Mouse (Mus musculus) midbrain, postnatal 0 days (tissue): Measurements from ENCODE around the gene Adh4. TPM values are rescaled to one million over a fixed set of nuclear protein-coding genes. Genes with fewer than 3 reads are reported as not detected.

Source experiments
- ATAC-seq: fragments of 200-750 bp; cut with Nextera tagmentation; 2 replicates; pipeline ENCODE4 v1.8.0; 2017; ENCODE audit warnings: moderate number of reproducible peaks, mild to moderate bottlenecking, moderate TSS enrichment, moderate library complexity; ENCODE audit not compliant: low FRiP score
- DNase-seq: peaks from one replicate; pipeline ENCODE4 v3.0.0-alpha.2; 2015; ENCODE audit warnings: low spot score
- H3K27ac ChIP-seq: fragments of 300-500 bp; sonication (generic); 2 replicates; pipeline ENCODE4 v1.5.1; 2014; ENCODE audit warnings: low read depth, mild to moderate bottlenecking, low read length, mixed read lengths
- H3K27me3 ChIP-seq: fragments of 300-500 bp; sonication (generic); 2 replicates; pipeline ENCODE4 v1.6.1; 2014; ENCODE audit warnings: low read length, control low read depth, mixed read lengths; ENCODE audit not compliant: insufficient read depth
- H3K36me3 ChIP-seq: fragments of 300-500 bp; sonication (generic); 2 replicates; pipeline ENCODE4 v1.6.1; 2014; ENCODE audit warnings: low read length, control low read depth, mixed read lengths; ENCODE audit not compliant: insufficient read depth
- H3K4me1 ChIP-seq: fragments of 300-500 bp; sonication (generic); 2 replicates; pipeline ENCODE4 v1.6.1; 2014; ENCODE audit warnings: mild to moderate bottlenecking, control low read depth, antibody characterized with exemption, low read length, mixed read lengths; ENCODE audit not compliant: insufficient read depth
- H3K4me2 ChIP-seq: fragments of 300-500 bp; sonication (generic); 2 replicates; pipeline ENCODE4 v1.6.1; 2014; ENCODE audit warnings: low read depth, mild to moderate bottlenecking, low read length, mixed read lengths; ENCODE audit not compliant: poor library complexity, severe bottlenecking
- H3K4me3 ChIP-seq: fragments of 300-500 bp; sonication (generic); 2 replicates; pipeline ENCODE4 v1.5.1; 2014; ENCODE audit warnings: low read depth, mild to moderate bottlenecking, low read length, moderate library complexity
- H3K9ac ChIP-seq: fragments of 300-500 bp; sonication (generic); replicated peaks from 2 replicates; pipeline ENCODE4 v1.6.1; 2014; ENCODE audit warnings: mild to moderate bottlenecking, low read length, moderate library complexity, mixed read lengths; ENCODE audit not compliant: poor library complexity, severe bottlenecking
- H3K9me3 ChIP-seq: fragments of 300-500 bp; sonication (generic); 2 replicates; pipeline ENCODE4 v1.6.1; 2016; ENCODE audit warnings: low read length, control low read depth
- CTCF ChIP-seq: IDR thresholded peaks from 2 replicates; pipeline ENCODE4 v1.5.1; 2016; ENCODE audit warnings: antibody characterized with exemption, mild to moderate bottlenecking
- WGBS: fragments of 180-500 bp; shearing (Covaris S2); extraction: QIAGEN DNeasy Blood & Tissue Kit; methylation state at CpG from one replicate; pipeline ENCODE4 v1.1.7; 2014; 5-methylcytosine and 5-hydroxymethylcytosine counted together
- polyA plus RNA-seq: library from polyadenylated mRNA; unstranded; fragments of >200 nt; fragmentation: Nextera tagmentation; extraction: Ambion mirVana; gene quantifications from 2 replicates; pipeline ENCODE4 v1.2.1, GENCODE M21; 2015
- total RNA-seq: library from RNA; depleted of rRNA; stranded (reverse); fragments of >200 nt; gene quantifications from 2 replicates; pipeline ENCODE4 v1.2.3, GENCODE M21; 2014

The Adh4 gene
- total and polyA plus RNA-seq, 2 experiments from 2014 or later: not detected

GRCm38 (mm10) chr3:138409585-138409984 is 5.7 kb upstream of the Adh4 start:
- Histone ChIP-seq H3K9me3 (no peaks in the 10 kb centered on the region), H3K36me3 (no peaks in the 10 kb centered on the region), H3K9ac (no peak overlapping the region), H3K27me3 (no peaks in the 10 kb centered on the region), H3K4me3 (no peak overlapping the region), H3K4me2 (no peak overlapping the region), H3K4me1 (no peaks in the 10 kb centered on the region), H3K27ac (no peak overlapping the region)
- no peak for TF ChIP-seq CTCF
- 97% methylated on average over 1 of the region's 1 CpGs for WGBS
- ATAC-seq (no peak), DNase-seq (no peak)

- Histone ChIP-seq H3K4me3 (no peak overlapping the region), H3K4me1 (no peaks in the 10 kb centered on the region), H3K9ac (no peak overlapping the region), H3K4me2 (no peak overlapping the region), H3K9me3 (no peaks in the 10 kb centered on the region), H3K27ac (no peak overlapping the region), H3K27me3 (no peaks in the 10 kb centered on the region), H3K36me3 (no peaks in the 10 kb centered on the region)
- DNase-seq (no peak), ATAC-seq (no peak)
- 72% methylated on average over 3 of the region's 3 CpGs for WGBS
- no peak for TF ChIP-seq CTCF
Observed at GRCm38 (mm10) chr3:138410211-138410610, 5.1 kb upstream of the Adh4 start.

GRCm38 (mm10) chr3:138419369-138419768 is 4.1 kb downstream of the Adh4 start:
- Histone ChIP-seq H3K4me2 (no peak overlapping the region), H3K9me3 (no peaks in the 10 kb centered on the region), H3K27me3 (no peaks in the 10 kb centered on the region), H3K4me3 (no peak overlapping the region), H3K9ac (no peak overlapping the region), H3K36me3 (no peaks in the 10 kb centered on the region), H3K4me1 (no peaks in the 10 kb centered on the region), H3K27ac (no peak overlapping the region)
- DNase-seq (no peak), ATAC-seq (no peak)
- TF ChIP-seq CTCF: no peak
- 73% methylated on average over 6 of the region's 6 CpGs for WGBS

GRCm38 (mm10) chr3:138420385-138420784 is 5.1 kb downstream of the Adh4 start:
- no peak for ATAC-seq

GRCm38 (mm10) chr3:138423664-138424063 is 8.4 kb downstream of the Adh4 start:
- no peak for TF ChIP-seq CTCF
- Histone ChIP-seq H3K4me1 (no peaks in the 10 kb centered on the region), H3K4me3 (no peak overlapping the region), H3K9ac (no peak overlapping the region), H3K4me2 (no peak overlapping the region), H3K9me3 (no peaks in the 10 kb centered on the region), H3K27me3 (no peaks in the 10 kb centered on the region), H3K36me3 (no peaks in the 10 kb centered on the region), H3K27ac (no peak overlapping the region)
- no peak for DNase-seq
- no peak for ATAC-seq
- 60% methylated on average over 2 of the region's 2 CpGs for WGBS

More at GRCm38 (mm10) chr3:138420385-138420784, 5.1 kb downstream of the Adh4 start:
- no peaks in the 10 kb centered on the region for H3K9me3 ChIP-seq
- H3K9ac ChIP-seq: no peak overlapping the region
- H3K27ac ChIP-seq: no peak overlapping the region
- no peaks in the 10 kb centered on the region for H3K36me3 ChIP-seq
- 90% methylated on average over 3 of the region's 3 CpGs for WGBS
- no peak overlapping the region for H3K4me3 ChIP-seq
- DNase-seq: no peak
- H3K4me1 ChIP-seq: no peaks in the 10 kb centered on the region
- H3K27me3 ChIP-seq: no peaks in the 10 kb centered on the region
- no peak for TF ChIP-seq CTCF
- H3K4me2 ChIP-seq: no peak overlapping the region

- H3K27me3 ChIP-seq: no peaks in the 10 kb centered on the region
- 77% methylated on average over 4 of the region's 4 CpGs for WGBS
- H3K4me2 ChIP-seq: no peak overlapping the region
Observed at GRCm38 (mm10) chr3:138424247-138424646, 9.0 kb downstream of the Adh4 start.

More at GRCm38 (mm10) chr3:138424247-138424646, 9.0 kb downstream of the Adh4 start:
- ATAC-seq: no peak
- H3K9me3 ChIP-seq: no peaks in the 10 kb centered on the region
- no peak overlapping the region for H3K4me3 ChIP-seq
- H3K27ac ChIP-seq: no peak overlapping the region
- TF ChIP-seq CTCF: no peak
- no peak for DNase-seq
- H3K4me1 ChIP-seq: no peaks in the 10 kb centered on the region
- H3K36me3 ChIP-seq: no peaks in the 10 kb centered on the region
- no peak overlapping the region for H3K9ac ChIP-seq
